Mouse (Mus musculus) gastrocnemius, postnatal 4 days (tissue): ENCODE data around the gene Kcnab2. TPM values are rescaled to one million over a fixed set of nuclear protein-coding genes. Genes with fewer than 3 reads are reported as not detected.

Experiments used
- DNase-seq, 2 experiments: peaks; one replicate each; pipeline ENCODE4 v3.0.0; 2021 to 2022; ENCODE audit warnings: low spot score in 2 of 2, mixed read lengths in 2 of 2
- total RNA-seq, 2 experiments: library from RNA; stranded (reverse); gene quantifications; 2 replicates each; pipeline ENCODE4 v1.2.3; 2021

Gene Kcnab2
- total RNA-seq, 2 experiments from 2014 or later, result 5.6 to 6.1 TPM

- no peak for DNase-seq
Observed at GRCm38 (mm10) chr4:152454153-152454552, 23.5 kb downstream of the Kcnab2 start.

- DNase-seq, result no peak
Observed at GRCm38 (mm10) chr4:152453079-152453478, 24.6 kb downstream of the Kcnab2 start.

- DNase-seq, result no peak
Observed at GRCm38 (mm10) chr4:152451371-152451770, 26.3 kb downstream of the Kcnab2 start.

GRCm38 (mm10) chr4:152448666-152449018, 29.0 kb downstream of the Kcnab2 start:
- DNase-seq, result no peak

GRCm38 (mm10) chr4:152447731-152448665, 29.7 kb downstream of the Kcnab2 start:
- DNase-seq, result no peak

- no peak for DNase-seq
Observed at GRCm38 (mm10) chr4:152446178-152446577, 31.5 kb downstream of the Kcnab2 start.

GRCm38 (mm10) chr4:152441536-152441935, 36.1 kb downstream of the Kcnab2 start:
- DNase-seq, result no peak

- DNase-seq, result no peak
Observed at GRCm38 (mm10) chr4:152440882-152441281, 36.8 kb downstream of the Kcnab2 start.

- DNase-seq, result peak; percentile 61 to 78
Observed at GRCm38 (mm10) chr4:152435255-152435654, 42.4 kb downstream of the Kcnab2 start.

- peak; percentile 88 to 92 for DNase-seq
Observed at GRCm38 (mm10) chr4:152434836-152435235, 42.8 kb downstream of the Kcnab2 start.

GRCm38 (mm10) chr4:152432308-152432707, 45.4 kb downstream of the Kcnab2 start:
- DNase-seq, result peak in 1 of 2 experiments; percentile 29

GRCm38 (mm10) chr4:152428259-152428658, 49.4 kb downstream of the Kcnab2 start:
- no peak for DNase-seq

GRCm38 (mm10) chr4:152424922-152425321, 52.7 kb downstream of the Kcnab2 start:
- DNase-seq, result no peak

- DNase-seq, result peak in 1 of 2 experiments; percentile 47
Observed at GRCm38 (mm10) chr4:152424341-152424740, 53.3 kb downstream of the Kcnab2 start.

- no peak for DNase-seq
Observed at GRCm38 (mm10) chr4:152423576-152423975, 54.1 kb downstream of the Kcnab2 start.

- no peak for DNase-seq
Observed at GRCm38 (mm10) chr4:152418229-152419060, 59.2 kb downstream of the Kcnab2 start.

GRCm38 (mm10) chr4:152412524-152413080, 65.1 kb downstream of the Kcnab2 start:
- no peak for DNase-seq

GRCm38 (mm10) chr4:152410961-152411360, 66.7 kb downstream of the Kcnab2 start:
- DNase-seq, result no peak

GRCm38 (mm10) chr4:152406531-152406930, 71.1 kb downstream of the Kcnab2 start:
- DNase-seq, result no peak

- no peak for DNase-seq
Observed at GRCm38 (mm10) chr4:152405671-152406201, 71.9 kb downstream of the Kcnab2 start.

- no peak for DNase-seq
Observed at GRCm38 (mm10) chr4:152405143-152405542, 72.5 kb downstream of the Kcnab2 start.
